Mouse (Mus musculus) ES-Bruce4 (cell line): ENCODE measurements around the gene Dnajc5g. TPM values are rescaled to one million over a fixed set of nuclear protein-coding genes. Genes with fewer than 3 reads are reported as not detected.

Experiments used
- H3K27ac ChIP-seq: 2 replicates; pipeline ENCODE4 v1.5.1; 2012; ENCODE audit warnings: low read length, inconsistent platforms; ENCODE audit not compliant: insufficient read depth
- H3K27me3 ChIP-seq: 2 replicates; pipeline ENCODE4 v1.6.1; 2012; ENCODE audit warnings: mild to moderate bottlenecking, low read length, inconsistent platforms; ENCODE audit not compliant: control insufficient read depth, poor library complexity, insufficient read depth, severe bottlenecking
- H3K36me3 ChIP-seq: 2 replicates; pipeline ENCODE4 v1.6.1; 2012; ENCODE audit warnings: inconsistent platforms, mild to moderate bottlenecking, low read length, moderate library complexity; ENCODE audit not compliant: control insufficient read depth, poor library complexity, insufficient read depth, severe bottlenecking
- H3K4me1 ChIP-seq: one replicate; pipeline ENCODE4 v1.8.1; 2011; ENCODE audit warnings: low read length; ENCODE audit not compliant: control insufficient read depth, insufficient read depth
- H3K4me3 ChIP-seq: 2 replicates; pipeline ENCODE4 v1.5.1; 2011; ENCODE audit warnings: low read depth, mild to moderate bottlenecking, low read length
- H3K9ac ChIP-seq: 2 replicates; pipeline ENCODE4 v1.6.1; 2012; ENCODE audit warnings: low read depth, mild to moderate bottlenecking, inconsistent platforms; ENCODE audit not compliant: poor library complexity, severe bottlenecking
- H3K9me3 ChIP-seq: replicated peaks from 2 replicates; pipeline ENCODE4 v1.6.1; 2012; ENCODE audit warnings: mild to moderate bottlenecking, low read length, inconsistent platforms; ENCODE audit not compliant: control insufficient read depth, poor library complexity, insufficient read depth, severe bottlenecking
- CTCF ChIP-seq: IDR thresholded peaks from one replicate; pipeline ENCODE4 v1.8.1; 2011; ENCODE audit warnings: low read depth, low read length
- EP300 ChIP-seq: IDR thresholded peaks from 2 replicates; pipeline ENCODE4 v1.6.1; 2011; ENCODE audit warnings: low read depth, low read length; ENCODE audit not compliant: insufficient read depth
- POLR2A ChIP-seq: IDR thresholded peaks from one replicate; pipeline ENCODE4 v1.8.1; 2011; ENCODE audit warnings: low read length; ENCODE audit not compliant: insufficient read depth
- polyA plus RNA-seq: library from polyadenylated mRNA; stranded (reverse); fragments of >200 nt; gene quantifications from 2 replicates; pipeline ENCODE4 v1.2.4, GENCODE M21; 2011; ENCODE audit warnings: low read depth; ENCODE audit not compliant: missing spikeins, insufficient read depth, insufficient read length

The Dnajc5g gene
- polyA plus RNA-seq = not detected in 2 replicates

GRCm38 (mm10) chr5:31105814-31106335 lies at the start of gene Dnajc5g:
TSS of gene Dnajc5g (plus strand) at chr5:31106285.
- no peak within 1 kb of the TSS for H3K9ac ChIP-seq
- TF ChIP-seq POLR2A (no peak), CTCF (no peak), EP300 (no peak)
- no peak within 1 kb of the TSS for H3K4me3 ChIP-seq
- no peak within 1 kb of the TSS for H3K27ac ChIP-seq
- no peaks in the 10 kb centered on the region for H3K9me3 ChIP-seq
- no peaks in the 10 kb centered on the region for H3K36me3 ChIP-seq
- no peaks in the 10 kb centered on the region for H3K4me1 ChIP-seq
- no peaks in the 10 kb centered on the region for H3K27me3 ChIP-seq

GRCm38 (mm10) chr5:31069810-31070209 lies 36.3 kb upstream of the Dnajc5g start:
- no peak overlapping the region for H3K9ac ChIP-seq
- H3K4me1 ChIP-seq = no peaks in the 10 kb centered on the region
- H3K4me3 ChIP-seq = no peak overlapping the region
- H3K36me3 ChIP-seq = peaks cover 86% of the 10 kb centered on the region
- H3K9me3 ChIP-seq = no peaks in the 10 kb centered on the region
- TF ChIP-seq CTCF = no peak
- TF ChIP-seq POLR2A = no peak
- no peak for TF ChIP-seq EP300
- H3K27me3 ChIP-seq = no peaks in the 10 kb centered on the region
- no peak overlapping the region for H3K27ac ChIP-seq

- Histone ChIP-seq H3K36me3 (peaks cover 91% of the 10 kb centered on the region), H3K4me1 (no peaks in the 10 kb centered on the region)
These were observed 35.0 kb upstream of the Dnajc5g start for GRCm38 (mm10) chr5:31071059-31071458.

GRCm38 (mm10) chr5:31071821-31072220 lies 34.3 kb upstream of the Dnajc5g start:
- Histone ChIP-seq H3K9me3 (no peaks in the 10 kb centered on the region), H3K27ac (no peak overlapping the region), H3K9ac (no peak overlapping the region), H3K36me3 (peaks cover 84% of the 10 kb centered on the region), H3K4me1 (no peaks in the 10 kb centered on the region), H3K4me3 (no peak overlapping the region), H3K27me3 (no peaks in the 10 kb centered on the region)
- TF ChIP-seq CTCF (no peak), EP300 (no peak), POLR2A (no peak)

More at GRCm38 (mm10) chr5:31071059-31071458, 35.0 kb upstream of the Dnajc5g start:
- Histone ChIP-seq H3K9me3 (no peaks in the 10 kb centered on the region), H3K27ac (no peak overlapping the region), H3K27me3 (no peaks in the 10 kb centered on the region), H3K9ac (no peak overlapping the region), H3K4me3 (no peak overlapping the region)
- TF ChIP-seq EP300 (no peak), POLR2A (no peak), CTCF (no peak)

GRCm38 (mm10) chr5:31073176-31073575 lies 32.9 kb upstream of the Dnajc5g start:
- no peaks in the 10 kb centered on the region for H3K4me1 ChIP-seq
- H3K36me3 ChIP-seq = peaks cover 81% of the 10 kb centered on the region
- no peak overlapping the region for H3K27ac ChIP-seq
- H3K9ac ChIP-seq = no peak overlapping the region
- H3K9me3 ChIP-seq = no peaks in the 10 kb centered on the region
- TF ChIP-seq EP300 (no peak), CTCF (no peak), POLR2A (no peak)
- H3K4me3 ChIP-seq = no peak overlapping the region
- H3K27me3 ChIP-seq = no peaks in the 10 kb centered on the region

- TF ChIP-seq CTCF (no peak), POLR2A (no peak), EP300 (no peak)
- Histone ChIP-seq H3K9me3 (no peaks in the 10 kb centered on the region), H3K9ac (no peak overlapping the region), H3K36me3 (peaks cover 57% of the 10 kb centered on the region), H3K27ac (no peak overlapping the region), H3K4me1 (no peaks in the 10 kb centered on the region), H3K27me3 (no peaks in the 10 kb centered on the region), H3K4me3 (no peak overlapping the region)
These were observed 29.7 kb upstream of the Dnajc5g start for GRCm38 (mm10) chr5:31076346-31076745.
